Mouse (Mus musculus) embryonic fibroblast, embryonic 13.5 days (primary cell): ENCODE measurements around the gene Gm609. TPM values are rescaled to one million over a fixed set of nuclear protein-coding genes. Genes with fewer than 3 reads are reported as not detected.

Experiments
- H3K27ac ChIP-seq: 2 replicates; pipeline ENCODE4 v1.5.1; 2012; ENCODE audit warnings: low read length, control low read depth, inconsistent platforms; ENCODE audit not compliant: insufficient read depth
- H3K4me1 ChIP-seq: 2 replicates; pipeline ENCODE4 v1.6.1; 2011; ENCODE audit warnings: low read length; ENCODE audit not compliant: control insufficient read depth, insufficient read depth
- H3K4me3 ChIP-seq: 2 replicates; pipeline ENCODE4 v1.5.1; 2011; ENCODE audit warnings: mild to moderate bottlenecking, control low read depth, low read length; ENCODE audit not compliant: insufficient read depth
- CTCF ChIP-seq: IDR thresholded peaks from 2 replicates; pipeline ENCODE4 v1.5.1; 2011; ENCODE audit warnings: mild to moderate bottlenecking, control low read depth, low read length, moderate library complexity, borderline replicate concordance; ENCODE audit not compliant: insufficient read depth
- POLR2A ChIP-seq: IDR thresholded peaks from 2 replicates; pipeline ENCODE4 v1.6.1; 2011; ENCODE audit warnings: low read depth, mild to moderate bottlenecking, control low read depth, low read length, moderate library complexity
- polyA plus RNA-seq: library from polyadenylated mRNA; stranded (reverse); fragments of >200 nt; gene quantifications from 2 replicates; pipeline ENCODE4 v1.2.4, GENCODE M21; 2011; ENCODE audit warnings: low read depth; ENCODE audit not compliant: missing spikeins, insufficient read length

Gene Gm609
- polyA plus RNA-seq, 1 experiment: not detected

DNA sequence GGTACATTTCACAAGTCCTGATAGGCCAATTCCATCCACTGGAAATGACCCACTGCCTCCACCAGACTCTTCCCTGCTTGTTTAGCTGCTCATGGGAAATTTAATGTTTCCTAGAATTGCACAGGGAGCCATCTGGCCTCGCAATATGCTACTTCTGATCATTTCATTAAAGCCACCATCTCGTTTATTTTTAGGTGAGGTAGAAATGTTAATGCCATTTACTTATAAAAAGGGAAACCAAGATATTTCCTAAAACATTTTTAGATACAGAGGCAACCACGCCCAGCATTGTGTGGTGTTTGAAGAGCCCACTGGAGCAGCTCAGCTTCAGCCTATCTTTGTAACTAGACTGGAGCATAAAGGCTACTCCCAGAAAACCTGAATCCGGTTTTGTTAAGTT, 116.5 kb downstream of the Gm609 start:
- no peak overlapping the region for H3K4me3 ChIP-seq
- no peaks in the 10 kb centered on the region for H3K4me1 ChIP-seq
- H3K27ac ChIP-seq: no peak overlapping the region
- TF ChIP-seq POLR2A: no peak

DNA sequence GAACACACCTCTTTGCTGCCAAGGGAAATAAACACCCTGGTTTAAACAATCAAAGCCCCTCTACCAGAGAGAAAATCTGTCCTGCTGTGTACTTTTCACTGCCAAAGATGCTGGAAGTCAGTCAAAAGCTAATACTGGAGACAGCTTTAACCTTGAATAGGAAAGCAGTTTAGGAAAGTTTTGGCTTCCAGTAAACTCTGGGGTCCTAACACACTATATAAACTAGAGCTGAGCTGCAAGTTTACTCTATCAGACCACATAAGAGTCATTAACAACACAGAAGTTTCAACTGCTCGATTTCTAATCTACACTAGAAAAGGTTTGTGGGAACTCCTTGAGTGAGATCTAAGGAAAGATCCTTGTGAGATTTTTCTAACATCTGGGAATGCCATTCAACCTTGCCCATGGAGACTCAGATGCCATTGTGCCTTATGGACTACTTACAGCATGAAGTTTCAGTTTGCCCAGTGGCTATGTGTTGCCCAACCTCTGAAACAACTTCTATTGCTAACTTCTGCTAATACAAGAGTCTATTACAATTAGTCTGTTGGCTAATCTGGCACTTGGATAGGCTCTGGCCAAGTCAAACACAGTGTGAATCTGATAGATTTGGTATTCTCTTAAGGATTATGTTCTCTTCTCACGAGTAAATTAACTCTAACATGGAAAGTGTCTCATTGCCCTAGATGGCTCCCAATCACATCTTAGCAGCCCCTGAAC, 117.1 kb downstream of the Gm609 start:
- Histone ChIP-seq H3K4me1 (no peaks in the 10 kb centered on the region), H3K4me3 (no peak overlapping the region), H3K27ac (no peak overlapping the region)
- TF ChIP-seq CTCF: no peak
- no peak for TF ChIP-seq POLR2A

GRCm38 (mm10) chr16:45374074-45374473, 118.7 kb downstream of the Gm609 start:
- TF ChIP-seq CTCF: no peak
- no peak for TF ChIP-seq POLR2A
- Histone ChIP-seq H3K4me1 (no peaks in the 10 kb centered on the region), H3K27ac (no peak overlapping the region), H3K4me3 (no peak overlapping the region)

- Histone ChIP-seq H3K27ac (no peak overlapping the region), H3K4me1 (no peaks in the 10 kb centered on the region), H3K4me3 (no peak overlapping the region)
- no peak for TF ChIP-seq CTCF
- TF ChIP-seq POLR2A: no peak
Observed at GRCm38 (mm10) chr16:45371076-45371475, 121.7 kb downstream of the Gm609 start.

GRCm38 (mm10) chr16:45369285-45369965, 123.3 kb downstream of the Gm609 start:
- Histone ChIP-seq H3K4me3 (no peak overlapping the region), H3K27ac (no peak overlapping the region), H3K4me1 (no peaks in the 10 kb centered on the region)
- no peak for TF ChIP-seq POLR2A
- no peak for TF ChIP-seq CTCF

- Histone ChIP-seq H3K27ac (no peak overlapping the region), H3K4me1 (no peaks in the 10 kb centered on the region), H3K4me3 (no peak overlapping the region)
- TF ChIP-seq CTCF: no peak
- TF ChIP-seq POLR2A: no peak
Observed at GRCm38 (mm10) chr16:45366111-45366510, 126.7 kb downstream of the Gm609 start.

DNA sequence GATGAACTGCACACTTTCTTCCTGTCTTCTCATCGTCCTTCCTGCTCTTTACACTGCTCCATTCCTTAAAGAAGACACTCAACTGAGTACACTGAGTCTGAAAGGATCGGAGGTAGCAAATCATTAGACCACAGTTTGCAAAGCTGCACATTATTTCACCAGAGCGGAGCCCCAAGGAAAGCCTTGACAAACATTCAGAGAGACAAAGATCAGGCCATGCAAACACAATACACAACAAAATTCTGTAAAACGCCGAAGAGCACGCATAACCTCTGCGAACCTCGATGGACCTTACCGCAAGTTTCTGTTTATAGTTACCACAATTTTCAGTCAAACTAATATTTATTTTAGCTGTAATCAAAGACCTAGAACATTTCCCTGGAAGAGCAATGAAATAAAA, 127.4 kb downstream of the Gm609 start:
- no peak for TF ChIP-seq CTCF
- no peak for TF ChIP-seq POLR2A
- Histone ChIP-seq H3K4me1 (no peaks in the 10 kb centered on the region), H3K4me3 (no peak overlapping the region), H3K27ac (no peak overlapping the region)

DNA sequence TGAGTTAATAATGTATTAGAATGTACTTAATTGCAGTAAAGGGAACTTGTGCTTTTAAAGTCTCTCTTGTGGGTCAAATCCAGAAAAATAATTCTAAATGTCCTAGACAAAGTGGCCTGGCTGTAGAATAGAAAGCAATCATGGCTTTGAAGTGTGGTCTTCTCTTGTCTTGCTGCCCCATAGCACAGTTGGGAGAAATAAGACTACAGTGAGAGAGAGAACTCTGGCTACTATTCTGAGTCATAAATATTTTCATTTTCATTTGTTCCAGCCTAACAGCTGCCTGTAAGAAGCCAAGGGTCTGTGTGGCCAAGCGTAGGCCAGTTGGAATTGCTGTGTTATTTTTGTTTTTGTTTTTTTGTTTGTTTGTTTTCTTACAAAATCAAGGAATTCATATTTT, 128.1 kb downstream of the Gm609 start:
- no peak overlapping the region for H3K27ac ChIP-seq
- H3K4me1 ChIP-seq: no peaks in the 10 kb centered on the region
- TF ChIP-seq POLR2A (no peak), CTCF (no peak)
- H3K4me3 ChIP-seq: no peak overlapping the region

DNA sequence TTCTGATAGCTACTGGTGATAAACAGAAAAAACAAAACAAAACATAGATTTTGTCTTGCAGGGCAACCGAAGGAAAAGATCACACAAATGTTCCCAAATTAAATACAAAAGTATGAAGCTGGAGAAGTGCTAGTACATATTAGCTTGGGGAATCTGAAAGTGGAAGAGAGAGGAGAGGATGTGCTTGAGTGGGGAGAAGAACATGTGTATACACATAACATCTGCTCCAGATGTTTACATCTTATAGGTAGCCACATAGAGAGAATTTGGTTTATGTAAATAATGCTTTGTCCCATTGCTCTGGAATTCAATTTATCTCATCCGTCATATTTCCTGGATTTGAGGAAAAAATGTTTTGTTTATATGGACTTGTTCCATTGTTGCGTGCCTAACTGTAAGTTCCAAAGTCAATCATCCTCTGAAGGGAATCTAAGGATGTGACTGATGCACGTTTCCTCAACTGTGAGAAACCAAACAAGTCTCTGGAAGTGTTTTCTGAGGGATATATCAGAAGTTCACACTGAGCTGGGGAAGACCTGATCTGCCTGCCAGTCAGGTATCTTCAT, 129.2 kb downstream of the Gm609 start:
- no peak for TF ChIP-seq POLR2A
- no peak for TF ChIP-seq CTCF
- no peak overlapping the region for H3K4me3 ChIP-seq
- H3K4me1 ChIP-seq: no peaks in the 10 kb centered on the region
- no peak overlapping the region for H3K27ac ChIP-seq

Other genes with a start within 250 kb of the Gm609 start
- 0.94 and 4.1 TPM in 2 replicates for gene Cd200, start 83.9 kb downstream of the Gm609 start, polyA plus RNA-seq
- not detected in 2 replicates for gene Gm17783, start 39.1 kb upstream of the Gm609 start, polyA plus RNA-seq
- gene Slc9c1, start 42.3 kb upstream of the Gm609 start, polyA plus RNA-seq: not detected in 2 replicates
- not detected in 2 replicates for gene Gcsam, start 117.4 kb upstream of the Gm609 start, polyA plus RNA-seq
- gene BC016579, start 161.1 kb upstream of the Gm609 start, polyA plus RNA-seq: not detected in 2 replicates
- 0.25 TPM in 1 of 2 replicates, not detected in the other for gene Tmprss7, start 200.7 kb upstream of the Gm609 start, polyA plus RNA-seq
- gene Tagln3, start 231.6 kb upstream of the Gm609 start, polyA plus RNA-seq: 1.7 TPM in 2 replicates
- gene Abhd10, start 250.0 kb upstream of the Gm609 start, polyA plus RNA-seq: 19.2 and 25.2 TPM in 2 replicates